Mouse (Mus musculus) brain, embryonic 14.5 days (tissue): ENCODE data around the gene Mbd4.

Source experiments
- CTCF ChIP-seq: fragments of 200-500 bp; IDR thresholded peaks from 2 replicates; pipeline ENCODE4 v1.5.1; 2012; ENCODE audit warnings: inconsistent platforms, mild to moderate bottlenecking, moderate library complexity, borderline replicate concordance; ENCODE audit not compliant: insufficient read depth, insufficient read length; ENCODE audit errors: extremely low read depth
- POLR2A ChIP-seq: fragments of 200-500 bp; IDR thresholded peaks from 2 replicates; pipeline ENCODE4 v1.6.1; 2012; ENCODE audit warnings: mild to moderate bottlenecking, inconsistent platforms, borderline replicate concordance; ENCODE audit not compliant: poor library complexity, insufficient read depth, insufficient read length, severe bottlenecking; ENCODE audit errors: extremely low read depth

GRCm38 (mm10) chr6:115853985-115854384, 814 bp upstream of the Mbd4 start:
- TF ChIP-seq POLR2A (no peak), CTCF (no peak)
